In genomic region chr10:126990313-126991056, GRCm38 (mm10) we compare ENCODE assay signal across 8 mouse cellular contexts. TPM values are rescaled to one million over a fixed set of nuclear protein-coding genes. Genes with fewer than 3 reads are reported as not detected.
DNase-seq lines count a peak whose midpoint lies in the region; ATAC-seq and TF ChIP-seq lines count a peak whose summit lies in the region.

No protein-coding gene starts in this region.

- WGBS in hindbrain, embryonic 16.5 days = 58% methylated on average over 7 of the region's 7 CpGs

- no peak overlapping the region for H3K4me2 ChIP-seq in hindbrain, embryonic 16.5 days (ENCODE audit: low read length)

- H3K36me3 ChIP-seq in hindbrain, embryonic 16.5 days (ENCODE audit: control insufficient read depth, insufficient read depth, low read length) = peaks cover 9% of the 10 kb centered on the region

- peak overlapping the region; percentile 100 for H3K27ac ChIP-seq in gastrocnemius, adult 2 months
- peak overlapping the region; percentile 24; the same call in 1 of the 2 replicates for H3K27ac ChIP-seq in hindbrain, embryonic 16.5 days (ENCODE audit: low read depth, low read length)

- intact Hi-C loops in gastrocnemius, adult 2 months (cut with DNase I) = loop anchor here (1.0 kb wide), 1 partner anchor 71 kb away; no protein-coding TSS in a partner anchor

- peak; percentile 81 for DNase-seq in T-cell, adult 2 months (ENCODE audit: low spot score)
- peak; percentile 90 to 92 for DNase-seq in cerebellum, postnatal 4 days (ENCODE audit: low spot score in 2 of 2)
- peak; percentile 92 for DNase-seq in gastrocnemius, adult 2 months
- DNase-seq in left cerebral cortex, adult 11 months (ENCODE audit: low spot score) = peak; percentile 75
- DNase-seq in lung, postnatal 4 days = peak; percentile 90 to 94
- DNase-seq in retina, postnatal 7 days (ENCODE audit: low read depth, low spot score) = peak; percentile 78
- peak; percentile 78 for DNase-seq in urinary bladder, adult 2 months (ENCODE audit: low spot score)

- TF ChIP-seq CTCF in gastrocnemius, adult 2 months (IDR thresholded peaks at IDR 0.05) = peak; percentile 93

- H3K4me1 ChIP-seq in hindbrain, embryonic 16.5 days (ENCODE audit: control insufficient read depth, insufficient read depth, low read depth, low read length) = peaks cover 37% of the 10 kb centered on the region

- H3K27me3 ChIP-seq in hindbrain, embryonic 16.5 days (replicated peaks; ENCODE audit: control insufficient read depth, insufficient read depth, low read length) = no peaks in the 10 kb centered on the region

- H3K4me3 ChIP-seq in gastrocnemius, adult 2 months = peak overlapping the region; percentile 58
- no peak overlapping the region for H3K4me3 ChIP-seq in hindbrain, embryonic 16.5 days (ENCODE audit: low read length)

- ATAC-seq in hindbrain, embryonic 16.5 days = peak; percentile 70

- H3K9me3 ChIP-seq in hindbrain, embryonic 16.5 days (ENCODE audit: control insufficient read depth, low read length) = no peaks in the 10 kb centered on the region

- no peak overlapping the region; the same call in 1 of the 2 replicates for H3K9ac ChIP-seq in hindbrain, embryonic 16.5 days (ENCODE audit: low read depth, low read length)

RNA-seq across cellular contexts. Expression of gene Avil, which starts 10.0 kb away (rescaled TPM):
- 1 to 10 TPM; 3.2 to 5.7 TPM for total RNA-seq in gastrocnemius, adult 2 months (2021)
- polyA plus RNA-seq in hindbrain, embryonic 16.5 days (2015; fragmentation: Nextera tagmentation; extraction: Ambion mirVana) = 3.7 and 7.0 TPM in 2 replicates
- polyA plus RNA-seq in urinary bladder, adult 2 months (2012; rRNA removed) = 0.28 and 0.53 TPM in 2 replicates

RNA-seq across cellular contexts. Expression of gene Ctdsp2, which starts 12.0 kb away (rescaled TPM):
- 10 to 100 TPM; 94.0 to 99.2 TPM for total RNA-seq in gastrocnemius, adult 2 months (2021)
- 13.7 and 18.1 TPM in 2 replicates for polyA plus RNA-seq in hindbrain, embryonic 16.5 days (2015; fragmentation: Nextera tagmentation; extraction: Ambion mirVana)
- polyA plus RNA-seq in urinary bladder, adult 2 months (2012; rRNA removed) = 146 and 191 TPM in 2 replicates

RNA-seq across cellular contexts. Expression of gene Tsfm, which starts 40.2 kb away (rescaled TPM):
- 10 to 100 TPM; 15.0 to 28.8 TPM for total RNA-seq in gastrocnemius, adult 2 months (2021)
- polyA plus RNA-seq in hindbrain, embryonic 16.5 days (2015; fragmentation: Nextera tagmentation; extraction: Ambion mirVana) = 63.7 and 67.7 TPM in 2 replicates
- polyA plus RNA-seq in urinary bladder, adult 2 months (2012; rRNA removed) = 29.5 and 36.9 TPM in 2 replicates

RNA-seq across cellular contexts. Expression of gene Mettl1, which starts 50.7 kb away (rescaled TPM):
- total RNA-seq in gastrocnemius, adult 2 months (2021) = 10 to 100 TPM in 1 of 2 experiments, 1 to 10 TPM in 1; 9.5 to 10.5 TPM
- polyA plus RNA-seq in hindbrain, embryonic 16.5 days (2015; fragmentation: Nextera tagmentation; extraction: Ambion mirVana) = 23.2 and 24.2 TPM in 2 replicates
- 26.9 and 33.6 TPM in 2 replicates for polyA plus RNA-seq in urinary bladder, adult 2 months (2012; rRNA removed)

RNA-seq across cellular contexts. Expression of gene Eef1akmt3, which starts 50.8 kb away (rescaled TPM):
- under 1 TPM; 0.08 TPM for total RNA-seq in gastrocnemius, adult 2 months (2021)
- polyA plus RNA-seq in hindbrain, embryonic 16.5 days (2015; fragmentation: Nextera tagmentation; extraction: Ambion mirVana) = 0.23 and 0.31 TPM in 2 replicates
- 0.78 and 1.1 TPM in 2 replicates for polyA plus RNA-seq in urinary bladder, adult 2 months (2012; rRNA removed)
